In the genomic region with DNA sequence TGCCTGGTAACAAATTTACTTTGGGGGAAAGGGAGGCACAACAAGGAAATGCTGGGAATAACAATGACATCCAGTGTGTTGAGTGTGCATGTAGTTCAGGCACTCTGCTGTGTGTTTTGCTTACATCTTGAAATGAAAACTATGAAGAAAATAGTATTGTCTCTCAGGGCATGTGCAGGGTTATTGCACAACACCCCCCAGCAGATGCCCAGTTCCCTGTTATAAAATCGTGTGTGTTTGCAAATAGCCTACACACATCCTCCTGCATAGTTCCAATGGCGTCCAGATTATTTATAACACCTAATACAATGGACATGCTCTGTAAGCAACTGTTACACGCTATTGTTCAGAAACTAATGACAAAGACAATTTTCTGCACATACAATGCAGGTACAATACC, we compare ENCODE assay signal across 11 mouse cellular contexts.
"Had no signal": no experiment of that assay in that cellular context is flagged by ENCODE, and none has a peak within 500 bp of the region (broad histone marks: within the 10 kb centered on the region; RNA-seq: fewer than 3 reads in every experiment).

No protein-coding gene starts in this region.

- DNase-seq: lung, adult 18-20 months; lung, embryonic 14.5 days; lung, postnatal 10 days; lung, postnatal 4 days; retina, postnatal 1 day; right cerebral cortex, adult 18-20 months; right cerebral cortex, postnatal 14 days; thymus, adult 2 months; thymus, postnatal 36 days had no signal

- ATAC-seq: midbrain, embryonic 13.5 days; midbrain, embryonic 15.5 days had no signal
